Mouse (Mus musculus): Measurements from ENCODE around the gene Crebrf. TPM values are rescaled to one million over a fixed set of nuclear protein-coding genes. Genes with fewer than 3 reads are reported as not detected.

Crebrf gene
- polyA plus RNA-seq, 1 experiment from 2014 or later: 8.3 TPM

DNA sequence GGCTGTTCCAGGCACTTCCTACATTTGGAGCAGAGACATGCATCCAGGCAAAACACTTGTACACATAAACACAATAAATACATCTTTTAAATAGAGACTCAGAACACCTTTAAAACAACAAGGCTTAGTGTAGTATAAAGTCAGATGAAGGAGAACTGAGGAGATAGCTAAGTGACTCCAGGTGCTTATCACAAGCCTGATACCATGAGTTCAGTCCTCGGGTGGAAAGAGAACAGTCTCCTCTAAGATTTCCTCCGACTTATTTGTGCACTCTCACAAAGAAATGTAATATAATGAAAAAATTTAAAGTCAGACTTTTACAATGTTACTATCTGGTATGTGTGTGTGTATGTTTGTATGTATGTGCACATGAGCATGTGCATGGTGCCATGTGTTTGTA is 6.4 kb downstream of the Crebrf start:
- Histone ChIP-seq H3K4me2 (ENCODE audit: low read length) (no peak overlapping the region), H3K27ac (replicated peaks in 1 of 2; ENCODE audit: control insufficient read depth in 1 of 2, insufficient read depth in 1 of 2, low read depth in 2 of 2, low read length in 2 of 2) (no peak overlapping the region), H3K9me3 (ENCODE audit: control insufficient read depth, low read length) (no peaks in the 10 kb centered on the region), H3K36me3 (ENCODE audit: control insufficient read depth, insufficient read depth, low read length) (no peaks in the 10 kb centered on the region), H3K9ac (ENCODE audit: low read length) (no peak overlapping the region), H3K4me3 (ENCODE audit: control insufficient read depth in 1 of 2, insufficient read depth in 1 of 2, low read depth in 1 of 2, low read length in 2 of 2) (no peak overlapping the region), H3K27me3 (ENCODE audit: control insufficient read depth, insufficient read depth, low read length) (no peaks in the 10 kb centered on the region), H3K4me1 (ENCODE audit: control insufficient read depth in 2 of 2, insufficient read depth in 2 of 2, low read length in 2 of 2) (peaks cover 0 to 9% of the 10 kb centered on the region in 2 experiments; a peak in 2 of 4 replicates)
- 37% methylated on average over 2 of the region's 2 CpGs for WGBS
- no peak for ATAC-seq (ENCODE audit: insufficient number of reproducible peaks, insufficient read depth, low FRiP score, low read depth)

DNA sequence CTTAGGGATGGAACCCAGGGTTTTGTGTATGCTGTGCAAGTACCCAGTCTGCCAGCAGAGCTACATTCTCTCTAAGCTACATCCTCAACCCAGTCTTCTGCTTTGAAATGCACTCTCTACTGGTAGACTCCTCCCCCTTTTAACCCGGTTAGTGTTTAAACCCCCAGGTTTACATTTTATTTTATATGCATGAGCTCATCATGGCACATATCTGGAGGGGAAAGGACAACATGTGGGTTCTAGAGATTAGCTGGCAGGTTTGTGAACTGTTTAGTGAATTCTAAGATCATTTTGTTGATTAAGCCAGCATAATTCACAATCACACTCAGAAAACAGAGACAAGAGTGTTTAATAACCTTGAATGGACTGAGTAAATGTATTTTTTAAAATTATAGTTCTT is 9.3 kb downstream of the Crebrf start:
- H3K27ac ChIP-seq (replicated peaks in 1 of 2; ENCODE audit: control insufficient read depth in 1 of 2, insufficient read depth in 1 of 2, low read depth in 2 of 2, low read length in 2 of 2): no peak overlapping the region
- no peak overlapping the region for H3K9ac ChIP-seq (ENCODE audit: low read length)
- no peak overlapping the region for H3K4me2 ChIP-seq (ENCODE audit: low read length)
- H3K9me3 ChIP-seq (ENCODE audit: control insufficient read depth, low read length): no peaks in the 10 kb centered on the region
- ATAC-seq (ENCODE audit: insufficient number of reproducible peaks, insufficient read depth, low FRiP score, low read depth): no peak
- no peaks in the 10 kb centered on the region for H3K27me3 ChIP-seq (ENCODE audit: control insufficient read depth, insufficient read depth, low read length)
- H3K4me3 ChIP-seq (ENCODE audit: control insufficient read depth in 1 of 2, insufficient read depth in 1 of 2, low read depth in 1 of 2, low read length in 2 of 2): no peak overlapping the region
- 58% methylated on average over 1 of the region's 1 CpGs for WGBS
- peaks cover 0 to 16% of the 10 kb centered on the region in 2 experiments; a peak in 2 of 4 replicates for H3K4me1 ChIP-seq (ENCODE audit: control insufficient read depth in 2 of 2, insufficient read depth in 2 of 2, low read length in 2 of 2)
- no peaks in the 10 kb centered on the region for H3K36me3 ChIP-seq (ENCODE audit: control insufficient read depth, insufficient read depth, low read length)

DNA sequence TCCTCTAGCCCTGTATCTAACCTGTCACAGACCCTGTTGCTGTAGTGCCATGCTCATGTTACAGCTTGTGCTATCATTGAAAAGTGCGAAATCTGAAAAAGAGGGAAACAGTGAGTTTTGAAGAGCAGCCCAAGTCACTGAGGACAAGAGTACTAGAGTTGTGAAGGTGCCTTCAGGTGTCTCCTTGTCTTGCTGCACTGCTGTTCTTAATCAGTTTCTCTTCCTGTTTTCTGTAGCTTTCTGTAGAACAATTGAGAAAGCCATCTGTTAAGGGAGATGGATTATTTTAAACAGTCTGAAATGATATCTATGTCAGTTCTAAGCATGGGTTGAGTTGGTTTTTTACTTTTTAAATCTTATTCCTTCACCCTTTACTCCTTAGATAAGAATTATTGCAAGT is 11.2 kb downstream of the Crebrf start:
- Histone ChIP-seq H3K27ac (replicated peaks in 1 of 2; ENCODE audit: control insufficient read depth in 1 of 2, insufficient read depth in 1 of 2, low read depth in 2 of 2, low read length in 2 of 2) (no peak overlapping the region), H3K9ac (ENCODE audit: low read length) (no peak overlapping the region), H3K4me1 (ENCODE audit: control insufficient read depth in 2 of 2, insufficient read depth in 2 of 2, low read length in 2 of 2) (peaks cover 0 to 16% of the 10 kb centered on the region in 2 experiments; a peak in 2 of 4 replicates), H3K36me3 (ENCODE audit: control insufficient read depth, insufficient read depth, low read length) (no peaks in the 10 kb centered on the region), H3K4me2 (ENCODE audit: low read length) (no peak overlapping the region), H3K9me3 (ENCODE audit: control insufficient read depth, low read length) (no peaks in the 10 kb centered on the region), H3K4me3 (ENCODE audit: control insufficient read depth in 1 of 2, insufficient read depth in 1 of 2, low read depth in 1 of 2, low read length in 2 of 2) (no peak overlapping the region), H3K27me3 (ENCODE audit: control insufficient read depth, insufficient read depth, low read length) (no peaks in the 10 kb centered on the region)
- 47% methylated on average over 1 of the region's 1 CpGs for WGBS
- no peak for ATAC-seq (ENCODE audit: insufficient number of reproducible peaks, insufficient read depth, low FRiP score, low read depth)

DNA sequence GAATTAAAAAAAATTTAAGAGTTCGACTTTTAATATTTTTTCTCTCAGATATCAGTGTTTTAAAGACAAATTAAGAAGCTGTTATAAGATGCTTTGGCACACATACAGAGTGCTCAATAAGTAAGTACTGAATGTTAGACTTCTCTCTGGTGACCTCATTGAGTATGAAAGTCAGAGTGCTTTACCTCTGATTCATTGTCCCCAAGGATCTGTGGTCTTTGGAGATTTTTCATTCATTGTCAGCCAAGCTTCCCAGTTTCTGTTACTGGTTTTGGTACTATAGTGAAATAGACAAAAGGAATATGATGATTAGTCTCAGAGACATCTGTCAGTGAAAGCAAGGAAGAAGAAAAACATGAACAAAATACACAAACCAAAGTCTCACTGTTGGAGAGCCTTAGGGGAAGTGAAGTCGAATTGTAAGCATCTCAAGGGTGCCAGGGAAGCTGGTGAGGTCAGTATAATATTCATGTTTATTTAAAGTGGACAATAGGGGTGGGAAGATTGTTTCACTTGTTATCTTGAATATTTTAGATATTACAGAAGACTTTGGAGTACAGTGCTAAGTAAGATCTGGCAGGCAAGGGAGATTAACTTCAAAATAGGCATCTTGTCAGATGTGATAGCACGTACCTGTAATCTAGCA is 11.8 kb downstream of the Crebrf start:
- H3K9ac ChIP-seq (ENCODE audit: low read length): no peak overlapping the region
- H3K4me2 ChIP-seq (ENCODE audit: low read length): no peak overlapping the region
- no peaks in the 10 kb centered on the region for H3K27me3 ChIP-seq (ENCODE audit: control insufficient read depth, insufficient read depth, low read length)
- no peaks in the 10 kb centered on the region for H3K36me3 ChIP-seq (ENCODE audit: control insufficient read depth, insufficient read depth, low read length)
- H3K9me3 ChIP-seq (ENCODE audit: control insufficient read depth, low read length): no peaks in the 10 kb centered on the region
- 50% methylated on average over 3 of the region's 3 CpGs for WGBS
- H3K4me3 ChIP-seq (ENCODE audit: control insufficient read depth in 1 of 2, insufficient read depth in 1 of 2, low read depth in 1 of 2, low read length in 2 of 2): no peak overlapping the region
- H3K27ac ChIP-seq (replicated peaks in 1 of 2; ENCODE audit: control insufficient read depth in 1 of 2, insufficient read depth in 1 of 2, low read depth in 2 of 2, low read length in 2 of 2): no peak overlapping the region
- no peak for ATAC-seq (ENCODE audit: insufficient number of reproducible peaks, insufficient read depth, low FRiP score, low read depth)
- peaks cover 0 to 16% of the 10 kb centered on the region in 2 experiments; a peak in 2 of 4 replicates for H3K4me1 ChIP-seq (ENCODE audit: control insufficient read depth in 2 of 2, insufficient read depth in 2 of 2, low read length in 2 of 2)

- H3K36me3 ChIP-seq (ENCODE audit: control insufficient read depth, insufficient read depth, low read length): peaks cover 10% of the 10 kb centered on the region; the same call in 1 of the 2 replicates
- no peak overlapping the region for H3K4me2 ChIP-seq (ENCODE audit: low read length)
- 68% methylated on average over 4 of the region's 4 CpGs for WGBS
- no peaks in the 10 kb centered on the region for H3K9me3 ChIP-seq (ENCODE audit: control insufficient read depth, low read length)
- H3K4me1 ChIP-seq (ENCODE audit: control insufficient read depth in 2 of 2, insufficient read depth in 2 of 2, low read length in 2 of 2): no peaks in the 10 kb centered on the region
- H3K27ac ChIP-seq (replicated peaks in 1 of 2; ENCODE audit: control insufficient read depth in 1 of 2, insufficient read depth in 1 of 2, low read depth in 2 of 2, low read length in 2 of 2): no peak overlapping the region
- no peak overlapping the region for H3K4me3 ChIP-seq (ENCODE audit: control insufficient read depth in 1 of 2, insufficient read depth in 1 of 2, low read depth in 1 of 2, low read length in 2 of 2)
- ATAC-seq (ENCODE audit: insufficient number of reproducible peaks, insufficient read depth, low FRiP score, low read depth): no peak
- no peak overlapping the region for H3K9ac ChIP-seq (ENCODE audit: low read length)
- H3K27me3 ChIP-seq (ENCODE audit: control insufficient read depth, insufficient read depth, low read length): no peaks in the 10 kb centered on the region
Measured at GRCm38 (mm10) chr17:26742581-26742980, 27.1 kb downstream of the Crebrf start.

DNA sequence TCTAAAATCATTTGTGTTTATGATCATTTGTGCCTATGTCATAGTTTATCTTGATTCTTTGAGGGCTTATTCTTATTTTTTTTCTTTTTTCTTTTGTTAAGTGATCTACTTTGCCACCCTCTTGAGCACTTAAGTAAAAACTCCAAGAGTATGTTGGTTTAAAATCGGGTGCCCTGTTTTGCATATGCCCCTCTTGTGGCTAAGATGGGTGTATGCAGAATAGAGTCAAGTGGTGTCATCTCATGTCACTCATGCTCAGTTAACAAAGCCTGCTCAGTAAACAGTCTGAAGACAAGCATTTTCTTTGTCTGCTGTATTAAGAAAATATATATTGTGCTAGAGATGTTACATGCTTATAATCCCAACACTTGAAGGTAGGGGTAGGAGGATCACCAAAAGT is 27.8 kb downstream of the Crebrf start:
- Histone ChIP-seq H3K27me3 (ENCODE audit: control insufficient read depth, insufficient read depth, low read length) (no peaks in the 10 kb centered on the region), H3K4me1 (ENCODE audit: control insufficient read depth in 2 of 2, insufficient read depth in 2 of 2, low read length in 2 of 2) (no peaks in the 10 kb centered on the region), H3K9me3 (ENCODE audit: control insufficient read depth, low read length) (no peaks in the 10 kb centered on the region), H3K4me3 (ENCODE audit: control insufficient read depth in 1 of 2, insufficient read depth in 1 of 2, low read depth in 1 of 2, low read length in 2 of 2) (no peak overlapping the region), H3K36me3 (ENCODE audit: control insufficient read depth, insufficient read depth, low read length) (peaks cover 10% of the 10 kb centered on the region; the same call in 1 of the 2 replicates), H3K4me2 (ENCODE audit: low read length) (no peak overlapping the region), H3K9ac (ENCODE audit: low read length) (no peak overlapping the region), H3K27ac (replicated peaks in 1 of 2; ENCODE audit: control insufficient read depth in 1 of 2, insufficient read depth in 1 of 2, low read depth in 2 of 2, low read length in 2 of 2) (no peak overlapping the region)
- 64% methylated on average over 1 of the region's 1 CpGs for WGBS
- no peak for ATAC-seq (ENCODE audit: insufficient number of reproducible peaks, insufficient read depth, low FRiP score, low read depth)

GRCm38 (mm10) chr17:26749975-26750374 is 34.5 kb downstream of the Crebrf start:
- Histone ChIP-seq H3K4me2 (ENCODE audit: low read length) (no peak overlapping the region), H3K4me1 (ENCODE audit: control insufficient read depth in 2 of 2, insufficient read depth in 2 of 2, low read length in 2 of 2) (no peaks in the 10 kb centered on the region), H3K27ac (replicated peaks in 1 of 2; ENCODE audit: control insufficient read depth in 1 of 2, insufficient read depth in 1 of 2, low read depth in 2 of 2, low read length in 2 of 2) (no peak overlapping the region), H3K9me3 (ENCODE audit: control insufficient read depth, low read length) (no peaks in the 10 kb centered on the region), H3K36me3 (ENCODE audit: control insufficient read depth, insufficient read depth, low read length) (no peaks in the 10 kb centered on the region), H3K9ac (ENCODE audit: low read length) (no peak overlapping the region), H3K4me3 (ENCODE audit: control insufficient read depth in 1 of 2, insufficient read depth in 1 of 2, low read depth in 1 of 2, low read length in 2 of 2) (no peak overlapping the region), H3K27me3 (ENCODE audit: control insufficient read depth, insufficient read depth, low read length) (no peaks in the 10 kb centered on the region)
- ATAC-seq (ENCODE audit: insufficient number of reproducible peaks, insufficient read depth, low FRiP score, low read depth): no peak
- WGBS: 81% methylated on average over 3 of the region's 3 CpGs

DNA sequence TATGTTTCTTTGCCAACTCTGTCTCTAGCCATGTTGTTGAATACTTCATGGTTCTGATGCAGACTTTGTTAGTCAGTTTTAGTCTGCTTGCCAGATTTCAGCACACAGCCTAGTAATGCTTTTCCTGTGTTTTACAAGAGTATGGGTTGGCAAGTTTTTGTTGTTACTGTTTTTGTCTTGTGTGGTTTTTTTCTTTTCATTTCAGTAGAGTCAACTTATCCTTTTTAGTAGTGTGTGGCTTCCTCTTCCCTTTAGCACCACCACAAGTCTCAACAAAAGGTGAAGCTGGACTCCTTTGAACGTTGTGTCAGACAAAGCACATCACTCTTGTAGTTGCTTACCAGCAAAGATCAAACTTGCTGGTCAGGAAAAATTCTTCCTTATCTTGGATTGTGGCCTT is 36.8 kb downstream of the Crebrf start:
- Histone ChIP-seq H3K9me3 (ENCODE audit: control insufficient read depth, low read length) (no peaks in the 10 kb centered on the region), H3K4me3 (ENCODE audit: control insufficient read depth in 1 of 2, insufficient read depth in 1 of 2, low read depth in 1 of 2, low read length in 2 of 2) (no peak overlapping the region), H3K4me2 (ENCODE audit: low read length) (no peak overlapping the region), H3K9ac (ENCODE audit: low read length) (no peak overlapping the region), H3K27ac (replicated peaks in 1 of 2; ENCODE audit: control insufficient read depth in 1 of 2, insufficient read depth in 1 of 2, low read depth in 2 of 2, low read length in 2 of 2) (no peak overlapping the region), H3K27me3 (ENCODE audit: control insufficient read depth, insufficient read depth, low read length) (no peaks in the 10 kb centered on the region), H3K36me3 (ENCODE audit: control insufficient read depth, insufficient read depth, low read length) (no peaks in the 10 kb centered on the region), H3K4me1 (ENCODE audit: control insufficient read depth in 2 of 2, insufficient read depth in 2 of 2, low read length in 2 of 2) (no peaks in the 10 kb centered on the region)
- 78% methylated on average over 1 of the region's 1 CpGs for WGBS
- ATAC-seq (ENCODE audit: insufficient number of reproducible peaks, insufficient read depth, low FRiP score, low read depth): no peak

Measured in heart, embryonic 14.5 days (tissue).